Mouse (Mus musculus) neural tube, embryonic 15.5 days (tissue): ENCODE measurements around the gene Gpi1. TPM values are rescaled to one million over a fixed set of nuclear protein-coding genes. Genes with fewer than 3 reads are reported as not detected.

Experiments used
- ATAC-seq: fragments of 200-750 bp; cut with Nextera tagmentation; 2 replicates; pipeline ENCODE4 v1.8.0; 2017; ENCODE audit warnings: mild to moderate bottlenecking, moderate TSS enrichment, moderate library complexity; ENCODE audit not compliant: low FRiP score
- H3K27ac ChIP-seq: fragments of 300-500 bp; sonication (generic); replicated peaks from 2 replicates; pipeline ENCODE4 v1.5.1; 2015; ENCODE audit warnings: mild to moderate bottlenecking, inconsistent platforms
- H3K27me3 ChIP-seq: fragments of 300-500 bp; sonication (generic); replicated peaks from 2 replicates; pipeline ENCODE4 v1.6.1; 2015; ENCODE audit warnings: inconsistent platforms
- H3K36me3 ChIP-seq: fragments of 300-500 bp; sonication (generic); 2 replicates; pipeline ENCODE4 v1.6.1; 2015; ENCODE audit warnings: inconsistent platforms
- H3K4me1 ChIP-seq: fragments of 300-500 bp; sonication (generic); 2 replicates; pipeline ENCODE4 v1.6.1; 2015; ENCODE audit warnings: inconsistent platforms
- H3K4me2 ChIP-seq: fragments of 300-500 bp; sonication (generic); 2 replicates; pipeline ENCODE4 v1.6.1; 2015; ENCODE audit warnings: inconsistent platforms, mild to moderate bottlenecking, moderate library complexity
- H3K4me3 ChIP-seq: fragments of 300-500 bp; sonication (generic); replicated peaks from 2 replicates; pipeline ENCODE4 v1.5.1; 2015; ENCODE audit warnings: mild to moderate bottlenecking, inconsistent platforms
- H3K9ac ChIP-seq: fragments of 300-500 bp; sonication (generic); replicated peaks from 2 replicates; pipeline ENCODE4 v1.6.1; 2015; ENCODE audit warnings: mild to moderate bottlenecking, inconsistent platforms
- H3K9me3 ChIP-seq: fragments of 300-500 bp; sonication (generic); replicated peaks from 2 replicates; pipeline ENCODE4 v1.6.1; 2016; ENCODE audit warnings: inconsistent platforms
- WGBS: fragments of 180-500 bp; shearing (Covaris S2); methylation state at CpG from one replicate; pipeline ENCODE4 v1.1.7; 2015; ENCODE audit warnings: mixed read lengths; 5-methylcytosine and 5-hydroxymethylcytosine counted together
- polyA plus RNA-seq: library from polyadenylated mRNA; unstranded; fragments of >200 nt; fragmentation: Nextera tagmentation; extraction: Ambion mirVana; gene quantifications from 2 replicates; pipeline ENCODE4 v1.2.1, GENCODE M21; 2015

Gpi1 gene
- polyA plus RNA-seq, 1 experiment from 2014 or later = 326 TPM

- H3K9ac ChIP-seq = no peak overlapping the region
- no peaks in the 10 kb centered on the region for H3K27me3 ChIP-seq
- no peaks in the 10 kb centered on the region for H3K9me3 ChIP-seq
- 0 out of 2 replicates have a peak overlapping the region, but pooled peaks have one; percentile 30 for H3K27ac ChIP-seq
- WGBS = 90% methylated on average over 2 of the region's 2 CpGs
- H3K36me3 ChIP-seq = peaks cover 52% of the 10 kb centered on the region
- H3K4me3 ChIP-seq = no peak overlapping the region
- no peak overlapping the region for H3K4me2 ChIP-seq
- 0 out of 2 replicates have a peak, but pooled peaks have one; percentile 68 for ATAC-seq
- no peaks in the 10 kb centered on the region for H3K4me1 ChIP-seq
These were observed 21.9 kb upstream of the Gpi1 start for GRCm38 (mm10) chr7:34252030-34252429.

- H3K4me2 ChIP-seq = no peak within 1 kb of the TSS
- no peak within 1 kb of the TSS for H3K9ac ChIP-seq
- H3K9me3 ChIP-seq = no peaks in the 10 kb centered on the region
- no peaks in the 10 kb centered on the region for H3K4me1 ChIP-seq
- WGBS = 95% methylated on average over 7 of the region's 7 CpGs
- no peak for ATAC-seq
- H3K4me3 ChIP-seq = no peak within 1 kb of the TSS
- H3K27me3 ChIP-seq = no peaks in the 10 kb centered on the region
- H3K27ac ChIP-seq = no peak within 1 kb of the TSS
- peaks cover 52% of the 10 kb centered on the region for H3K36me3 ChIP-seq
These were observed 20.6 kb upstream of the Gpi1 start, which contains the start of gene Gm6096 for GRCm38 (mm10) chr7:34250738-34251137. Gene Gm6096, plus strand, starts transcription at chr7:34251038.

GRCm38 (mm10) chr7:34246870-34247499 is 16.8 kb upstream of the Gpi1 start:
- H3K27me3 ChIP-seq = no peaks in the 10 kb centered on the region
- no peak overlapping the region for H3K27ac ChIP-seq
- no peak overlapping the region for H3K9ac ChIP-seq
- WGBS = 96% methylated on average over 3 of the region's 3 CpGs
- ATAC-seq = no peak
- H3K9me3 ChIP-seq = no peaks in the 10 kb centered on the region
- H3K36me3 ChIP-seq = peaks cover 63% of the 10 kb centered on the region
- H3K4me3 ChIP-seq = no peak overlapping the region
- no peaks in the 10 kb centered on the region for H3K4me1 ChIP-seq
- no peak overlapping the region for H3K4me2 ChIP-seq

- H3K9ac ChIP-seq = no peak overlapping the region
- H3K4me2 ChIP-seq = no peak overlapping the region
- no peak for ATAC-seq
- 92% methylated on average over 11 of the region's 11 CpGs for WGBS
- peaks cover 76% of the 10 kb centered on the region for H3K36me3 ChIP-seq
- H3K9me3 ChIP-seq = no peaks in the 10 kb centered on the region
- no peak overlapping the region for H3K27ac ChIP-seq
- no peaks in the 10 kb centered on the region for H3K27me3 ChIP-seq
- H3K4me1 ChIP-seq = no peaks in the 10 kb centered on the region
- H3K4me3 ChIP-seq = no peak overlapping the region
These were observed 12.0 kb upstream of the Gpi1 start for GRCm38 (mm10) chr7:34242176-34242575.

- no peaks in the 10 kb centered on the region for H3K27me3 ChIP-seq
- H3K36me3 ChIP-seq = peaks cover 55% of the 10 kb centered on the region
- no peak overlapping the region for H3K4me3 ChIP-seq
- 74% methylated on average over 5 of the region's 5 CpGs for WGBS
- no peaks in the 10 kb centered on the region for H3K9me3 ChIP-seq
- no peak overlapping the region for H3K4me2 ChIP-seq
- ATAC-seq = no peak
- H3K4me1 ChIP-seq = peaks cover 16% of the 10 kb centered on the region
- no peak overlapping the region for H3K27ac ChIP-seq
- no peak overlapping the region for H3K9ac ChIP-seq
These were observed 8.0 kb upstream of the Gpi1 start for GRCm38 (mm10) chr7:34238086-34238485.

GRCm38 (mm10) chr7:34235602-34236001 is 5.5 kb upstream of the Gpi1 start:
- ATAC-seq = no peak
- Histone ChIP-seq H3K27me3 (no peaks in the 10 kb centered on the region), H3K4me3 (no peak overlapping the region), H3K9ac (no peak overlapping the region), H3K4me1 (peaks cover 18% of the 10 kb centered on the region), H3K27ac (no peak overlapping the region), H3K36me3 (peaks cover 39% of the 10 kb centered on the region), H3K4me2 (no peak overlapping the region), H3K9me3 (no peaks in the 10 kb centered on the region)
- WGBS = 87% methylated on average over 5 of the region's 5 CpGs

- H3K27ac ChIP-seq = peak overlapping the region; percentile 92
- H3K4me3 ChIP-seq = peak overlapping the region; percentile 53
- peaks cover 22% of the 10 kb centered on the region for H3K4me1 ChIP-seq
- no peaks in the 10 kb centered on the region for H3K27me3 ChIP-seq
- H3K4me2 ChIP-seq = peak overlapping the region; percentile 65
- WGBS = 2% methylated on average over 17 of the region's 17 CpGs
- peak; percentile 10; the same call in 1 of the 2 replicates for ATAC-seq
- H3K36me3 ChIP-seq = peaks cover 33% of the 10 kb centered on the region
- H3K9ac ChIP-seq = peak overlapping the region; percentile 55
- H3K9me3 ChIP-seq = no peaks in the 10 kb centered on the region
These were observed 4.8 kb upstream of the Gpi1 start for GRCm38 (mm10) chr7:34234610-34235561.

- peak; percentile 95 for ATAC-seq
- H3K27ac ChIP-seq = peak overlapping the region; percentile 92
These were observed 3.9 kb upstream of the Gpi1 start for GRCm38 (mm10) chr7:34233909-34234609.

GRCm38 (mm10) chr7:34232785-34233725 is 2.9 kb upstream of the Gpi1 start:
- Histone ChIP-seq H3K36me3 (peaks cover 16% of the 10 kb centered on the region), H3K9me3 (no peaks in the 10 kb centered on the region), H3K4me3 (peak overlapping the region; percentile 53), H3K4me2 (peak overlapping the region; percentile 65), H3K9ac (peak overlapping the region; percentile 55), H3K4me1 (peaks cover 37% of the 10 kb centered on the region), H3K27ac (peak overlapping the region; percentile 92), H3K27me3 (no peaks in the 10 kb centered on the region)
- ATAC-seq = 0 out of 2 replicates have a peak, but pooled peaks have one; percentile 0
- WGBS = 48% methylated on average over 7 of the region's 7 CpGs

More at GRCm38 (mm10) chr7:34233909-34234609, 3.9 kb upstream of the Gpi1 start:
- H3K4me1 ChIP-seq = peaks cover 27% of the 10 kb centered on the region
- peaks cover 25% of the 10 kb centered on the region for H3K36me3 ChIP-seq
- peak overlapping the region; percentile 65 for H3K4me2 ChIP-seq
- peak overlapping the region; percentile 55 for H3K9ac ChIP-seq
- no peaks in the 10 kb centered on the region for H3K27me3 ChIP-seq
- no peaks in the 10 kb centered on the region for H3K9me3 ChIP-seq
- peak overlapping the region; percentile 53 for H3K4me3 ChIP-seq
- under 1% methylated on average over 46 of the region's 46 CpGs for WGBS

GRCm38 (mm10) chr7:34229691-34230111 is 435 bp downstream of the Gpi1 start:
- Histone ChIP-seq H3K27ac (peak overlapping the region; percentile 86), H3K4me3 (peak overlapping the region; percentile 78), H3K9me3 (no peaks in the 10 kb centered on the region), H3K4me2 (peak overlapping the region; percentile 69), H3K4me1 (peaks cover 58% of the 10 kb centered on the region), H3K36me3 (peaks cover 21% of the 10 kb centered on the region), H3K27me3 (no peaks in the 10 kb centered on the region), H3K9ac (peak overlapping the region; percentile 69)
- peak; percentile 16; the same call in 1 of the 2 replicates for ATAC-seq
- 0% methylated on average over 19 of the region's 19 CpGs for WGBS
